Mouse (Mus musculus) olfactory bulb, adult 2 months (tissue): ENCODE measurements around the gene Golt1a.

Experiments used
- CTCF ChIP-seq: fragments of 200-500 bp; IDR thresholded peaks from 2 replicates; pipeline ENCODE4 v1.5.1; 2012; ENCODE audit warnings: low read depth, mild to moderate bottlenecking, low read length, moderate library complexity; ENCODE audit not compliant: insufficient read depth
- POLR2A ChIP-seq: fragments of 200-500 bp; IDR thresholded peaks from 2 replicates; pipeline ENCODE4 v1.6.1; 2012; ENCODE audit warnings: mild to moderate bottlenecking, low read depth, low read length, moderate library complexity; ENCODE audit not compliant: insufficient read depth

- TF ChIP-seq POLR2A = no peak
- TF ChIP-seq CTCF = no peak
Measured at GRCm38 (mm10) chr1:133372113-133372512, 62.5 kb downstream of the Golt1a start.
